Mouse (Mus musculus): ENCODE measurements around the gene Dnmbp.
"Not testable (repeated sequence)": the region's sequence is repeated elsewhere in the genome, so short reads cannot be mapped to it uniquely, and the experiment has no call there.

The Dnmbp gene

GRCm38 (mm10) chr19:43939769-43940689 lies at the start of gene Dnmbp:
TSS of gene Dnmbp (minus strand) at chr19:43940191.
- peak; percentile 89 for DNase-seq

DNA sequence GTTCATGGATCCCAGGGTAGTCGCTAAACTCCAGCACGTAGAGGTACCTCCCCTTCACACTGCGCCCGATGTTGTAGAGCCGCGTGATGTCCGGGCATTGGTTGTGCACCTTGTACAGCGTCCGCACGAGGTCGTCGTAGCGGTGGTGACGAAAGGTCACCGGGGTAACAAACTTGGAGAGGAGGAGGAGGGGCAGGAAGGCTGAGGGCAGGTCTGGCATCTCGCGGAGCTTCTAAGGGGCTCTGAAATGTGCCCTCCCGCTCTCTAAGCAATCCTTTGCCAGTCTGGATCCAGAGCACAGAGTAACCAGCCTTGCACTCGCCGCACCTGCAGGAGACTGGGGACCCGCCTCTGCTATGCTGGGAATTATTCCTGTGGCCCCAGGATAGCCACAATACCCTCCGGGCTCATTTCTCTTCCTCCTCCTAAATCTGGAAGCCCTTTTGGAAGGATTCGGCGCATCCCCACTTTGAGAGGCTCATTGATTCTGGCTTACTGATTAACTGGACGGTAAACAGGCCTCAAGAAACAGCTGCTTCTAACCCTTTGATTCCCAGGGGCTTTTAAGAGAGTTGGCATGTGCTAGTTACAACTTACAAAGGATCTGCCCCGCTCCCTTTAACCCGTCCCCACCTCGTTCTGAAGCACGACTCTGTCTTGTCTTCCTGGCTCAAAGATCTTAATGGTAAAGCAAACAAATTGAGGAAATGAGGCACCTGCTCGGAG lies 46.2 kb upstream of the Dnmbp start, which contains the start of gene Cpn1:
Cpn1 (minus strand) TSS at position 488 of the 726 bp plus-strand sequence.
- DNase-seq: no peak

GRCm38 (mm10) chr19:43981992-43982391 lies 42.0 kb upstream of the Dnmbp start:
- DNase-seq: no peak

- DNase-seq: no peak
Measured at GRCm38 (mm10) chr19:43980711-43981110, 40.7 kb upstream of the Dnmbp start.

GRCm38 (mm10) chr19:43977799-43978198 lies 37.8 kb upstream of the Dnmbp start:
- DNase-seq: no peak

DNA sequence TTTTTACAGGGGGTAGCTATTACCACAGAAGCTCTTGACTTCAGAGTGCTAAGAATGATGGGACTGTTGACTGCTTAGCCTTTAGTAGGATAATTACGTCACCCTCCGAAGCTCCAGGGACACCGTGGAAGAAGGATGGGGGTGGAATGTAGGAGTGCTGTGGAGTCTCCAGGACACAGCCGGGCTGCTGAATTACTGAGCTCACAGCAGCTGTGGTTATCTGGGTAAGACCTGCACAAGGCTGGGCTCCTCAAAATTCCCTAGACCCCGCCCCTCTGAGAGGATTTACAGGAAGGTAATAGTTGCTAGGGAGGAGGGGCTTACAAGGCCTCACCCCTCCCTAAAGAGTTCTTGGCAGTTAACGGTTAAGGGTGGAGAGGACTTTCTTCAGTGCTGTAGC lies 36.7 kb upstream of the Dnmbp start:
- no peak for DNase-seq

GRCm38 (mm10) chr19:43974221-43974620 lies 34.2 kb upstream of the Dnmbp start:
- no peak for DNase-seq

DNA sequence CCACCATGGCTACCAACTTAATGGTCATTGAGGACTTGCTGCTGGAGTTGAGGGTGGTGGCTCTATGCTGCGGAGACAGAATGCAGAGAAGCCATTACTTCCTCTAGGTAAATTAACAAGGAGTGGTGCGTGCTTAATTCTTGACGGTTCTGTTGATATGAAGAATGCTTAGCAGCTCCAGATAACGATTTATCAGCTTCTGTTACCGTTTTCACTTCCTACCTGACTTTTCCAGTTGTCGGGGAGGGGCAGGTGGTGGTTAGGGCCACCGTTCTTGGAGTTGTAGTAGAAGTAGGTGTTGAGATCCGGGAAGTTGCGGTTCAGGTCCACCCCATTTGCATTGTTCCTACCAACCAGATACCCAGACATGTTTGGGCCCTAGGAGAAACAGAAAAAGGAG lies 33.7 kb upstream of the Dnmbp start:
- no peak for DNase-seq

DNA sequence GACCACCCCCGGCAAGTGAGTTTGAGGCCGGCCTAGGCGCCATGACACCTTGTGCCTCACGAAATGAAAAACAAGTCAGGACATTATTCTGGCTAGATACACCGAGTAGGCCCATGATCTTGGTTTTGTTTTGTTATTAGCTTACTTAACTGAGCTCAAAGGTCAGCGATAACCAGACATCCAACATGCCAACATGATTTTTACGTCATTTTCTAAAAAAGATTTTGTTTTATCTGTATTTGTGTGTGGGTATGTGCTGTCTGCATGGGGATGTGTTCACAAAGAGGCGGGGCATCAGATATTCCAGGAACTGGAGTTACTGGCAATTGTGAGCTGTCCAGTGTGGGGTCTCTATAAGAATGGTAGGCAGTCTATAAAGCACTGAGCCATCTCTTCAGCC lies 32.1 kb upstream of the Dnmbp start:
- DNase-seq: no peak

- no peak for DNase-seq
Measured at GRCm38 (mm10) chr19:43968436-43969026, 28.5 kb upstream of the Dnmbp start.

DNA sequence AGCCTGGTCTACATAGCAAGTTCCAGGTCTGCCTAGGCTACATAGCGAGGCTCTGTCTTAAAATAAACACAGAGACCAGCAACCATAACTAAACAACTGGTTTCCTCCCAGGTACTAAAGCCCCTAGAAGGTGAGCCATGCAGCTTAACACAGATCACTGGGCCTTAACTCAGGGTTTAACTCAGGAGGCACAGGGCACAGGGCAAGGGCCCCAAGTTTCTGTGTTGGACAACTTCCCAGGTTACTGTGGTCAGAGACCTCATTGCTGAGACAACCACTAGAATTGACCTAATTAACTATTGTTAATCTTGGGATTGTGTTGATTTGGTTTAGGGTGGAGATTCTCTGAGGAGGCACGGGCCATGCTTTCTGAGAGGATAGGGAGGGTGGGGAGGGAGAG lies 26.5 kb upstream of the Dnmbp start:
- no peak for DNase-seq

DNA sequence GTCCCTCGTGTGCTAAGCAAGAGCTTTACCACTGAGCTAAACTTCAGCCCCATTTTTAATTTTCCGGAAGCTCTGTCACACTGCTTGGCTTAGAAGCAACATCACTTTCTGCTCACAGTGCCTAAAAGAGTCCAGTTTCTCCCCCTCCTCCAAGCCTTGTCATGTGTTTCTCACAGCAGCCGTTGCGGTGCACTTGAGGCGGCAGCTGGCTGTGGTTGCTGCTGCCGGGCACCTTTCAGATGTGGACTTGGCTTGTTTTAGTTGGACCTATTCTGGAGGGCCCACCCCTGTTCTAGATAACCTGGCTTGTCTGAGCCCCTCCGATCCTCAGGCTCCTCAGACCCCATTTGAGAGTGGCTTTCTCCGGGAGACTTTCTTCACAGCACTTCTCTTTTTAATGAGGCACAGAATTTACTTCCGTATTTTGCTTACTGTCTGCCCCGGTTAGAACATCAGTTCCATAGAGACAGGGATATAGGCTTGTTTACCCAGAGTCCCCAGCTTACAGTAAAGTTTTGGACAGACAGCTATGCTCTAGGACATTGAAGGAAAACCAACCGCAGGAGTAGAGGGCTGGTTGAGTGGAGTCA lies 25.6 kb upstream of the Dnmbp start:
- DNase-seq: peak; percentile 18

DNA sequence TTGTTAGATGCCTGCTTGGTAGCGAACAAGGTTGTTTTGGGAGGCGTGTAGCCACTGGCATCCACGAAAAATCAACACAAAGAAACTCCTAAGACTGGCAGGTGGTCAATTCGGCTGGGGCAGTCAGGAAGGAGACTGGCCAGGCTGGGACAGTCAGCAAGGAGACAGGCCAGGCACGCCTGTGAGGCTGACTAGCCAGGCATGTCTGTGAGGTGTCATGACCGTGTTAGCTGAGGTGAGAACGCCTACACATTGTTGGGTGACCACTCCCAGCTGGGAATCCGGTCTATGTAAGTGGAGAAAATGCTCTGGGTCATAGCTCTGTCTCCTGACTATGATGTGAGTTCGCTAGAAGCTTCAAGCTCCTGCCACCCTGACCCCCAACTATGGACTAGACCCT lies 22.8 kb upstream of the Dnmbp start:
- DNase-seq: no peak

DNA sequence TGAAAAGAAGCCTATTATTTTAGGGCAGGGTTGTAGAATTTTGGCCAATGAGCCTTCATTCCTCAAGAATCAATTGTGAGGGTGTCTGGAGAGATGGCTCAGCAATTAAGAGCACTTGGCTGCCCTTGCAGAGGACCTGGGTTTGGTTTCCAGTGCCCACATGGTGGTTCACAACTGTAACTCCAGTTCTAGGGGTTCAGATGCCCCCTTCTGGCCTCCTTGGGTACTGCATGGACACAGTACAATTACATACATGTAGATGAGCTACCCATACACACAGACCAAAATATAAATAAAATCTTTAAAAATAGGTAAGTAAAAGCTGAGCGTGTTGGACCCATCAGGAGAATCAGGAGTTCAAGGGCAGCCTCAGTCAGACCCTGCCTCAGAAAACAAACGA lies 21.2 kb upstream of the Dnmbp start:
- DNase-seq: peak; percentile 47

- no peak for DNase-seq
Measured at GRCm38 (mm10) chr19:43960014-43960413, 20.0 kb upstream of the Dnmbp start.

DNA sequence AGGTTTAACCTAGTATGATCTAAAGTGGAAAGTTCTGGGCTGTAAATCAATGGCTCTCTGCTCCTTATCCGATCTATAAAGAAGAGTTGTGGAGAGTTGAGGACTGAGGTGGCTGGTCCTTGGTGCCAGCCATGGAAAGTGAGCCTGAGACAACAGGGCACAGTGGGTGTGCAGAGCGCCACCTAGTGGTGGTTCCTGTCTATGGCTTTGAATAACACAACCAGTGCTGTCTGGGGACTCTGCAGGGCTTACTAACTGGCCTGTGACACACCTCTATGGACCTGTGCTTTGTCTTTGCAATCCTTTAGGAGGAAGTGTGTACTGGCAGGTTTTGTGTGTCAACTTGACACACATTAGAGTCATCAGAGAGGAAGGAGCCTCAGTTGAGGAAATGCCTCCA lies 19.2 kb upstream of the Dnmbp start:
- DNase-seq: peak; percentile 68

GRCm38 (mm10) chr19:43957881-43958280 lies 17.9 kb upstream of the Dnmbp start:
- DNase-seq: no peak

- DNase-seq: no peak
Measured at GRCm38 (mm10) chr19:43957402-43957801, 17.4 kb upstream of the Dnmbp start.

DNA sequence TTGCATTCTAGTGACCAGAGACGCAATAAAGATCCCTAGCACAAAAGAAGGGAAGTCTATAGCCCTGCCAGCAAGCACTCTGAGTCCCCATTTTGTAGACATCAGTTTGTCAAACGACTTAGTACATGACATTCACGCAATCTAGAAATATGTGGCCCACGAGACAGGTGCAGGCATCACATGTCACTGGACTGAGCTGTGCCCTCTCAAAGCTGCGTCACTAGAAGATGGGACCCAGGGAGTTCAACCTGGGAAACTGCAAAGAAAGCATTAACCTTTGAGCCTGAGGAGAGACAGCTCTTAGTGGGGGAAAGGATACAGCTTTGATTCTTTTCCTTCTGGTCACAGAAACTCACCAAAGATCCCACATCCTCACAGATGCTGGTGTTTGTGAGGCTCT lies 15.3 kb upstream of the Dnmbp start:
- no peak for DNase-seq

- DNase-seq: no peak
Measured at GRCm38 (mm10) chr19:43954864-43955263, 14.9 kb upstream of the Dnmbp start.

DNA sequence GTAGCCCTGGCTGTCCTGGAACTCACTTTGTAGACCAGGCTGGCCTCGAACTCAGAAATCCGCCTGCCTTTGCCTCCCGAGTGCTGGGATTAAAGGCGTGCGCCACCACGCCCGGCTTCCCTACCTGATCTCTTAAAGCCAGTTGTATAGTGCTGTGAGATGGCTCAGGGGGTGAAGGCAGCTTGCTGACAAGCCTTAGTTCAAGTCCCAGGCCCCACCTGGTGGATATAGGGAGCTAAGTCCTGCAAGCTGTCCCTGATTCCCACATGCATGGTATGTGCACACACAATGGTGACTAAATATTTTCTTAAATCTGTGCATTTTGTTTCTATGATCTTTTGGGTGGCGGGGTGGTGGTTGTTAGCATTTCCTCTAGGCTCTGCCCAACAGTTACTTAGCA lies 12.9 kb upstream of the Dnmbp start:
- DNase-seq: not testable (repeated sequence)

GRCm38 (mm10) chr19:43949111-43949810 lies 9.3 kb upstream of the Dnmbp start:
- peak; percentile 13 for DNase-seq

- no peak for DNase-seq
Measured at GRCm38 (mm10) chr19:43944566-43944965, 4.6 kb upstream of the Dnmbp start.

Measured in thymus, postnatal 14 days (tissue).